Mouse (Mus musculus) small intestine, adult 2 months (tissue): Measurements from ENCODE around the gene Mmp9.

Experiments
- CTCF ChIP-seq: fragments of 200-500 bp; IDR thresholded peaks from 2 replicates; pipeline ENCODE4 v1.5.1; 2012; ENCODE audit warnings: low read depth, mild to moderate bottlenecking, control low read depth, inconsistent platforms, low read length, moderate library complexity, mixed read lengths; ENCODE audit not compliant: insufficient replicate concordance, insufficient read length; ENCODE audit errors: extremely low read depth
- POLR2A ChIP-seq: fragments of 200-500 bp; IDR thresholded peaks from 2 replicates; pipeline ENCODE4 v1.6.1; 2012; ENCODE audit warnings: low read depth, mild to moderate bottlenecking, control low read depth, inconsistent platforms, low read length, moderate library complexity

DNA sequence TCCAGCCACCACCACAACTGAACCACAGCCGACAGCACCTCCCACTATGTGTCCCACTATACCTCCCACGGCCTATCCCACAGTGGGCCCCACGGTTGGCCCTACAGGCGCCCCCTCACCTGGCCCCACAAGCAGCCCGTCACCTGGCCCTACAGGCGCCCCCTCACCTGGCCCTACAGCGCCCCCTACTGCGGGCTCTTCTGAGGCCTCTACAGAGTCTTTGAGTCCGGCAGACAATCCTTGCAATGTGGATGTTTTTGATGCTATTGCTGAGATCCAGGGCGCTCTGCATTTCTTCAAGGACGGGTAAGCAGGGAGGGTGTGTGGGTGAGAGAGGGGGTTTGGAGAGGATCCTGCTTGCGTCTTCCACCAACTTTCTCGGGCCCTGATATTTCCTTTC, 11.9 kb downstream of the Mmp9 start:
- no peak for TF ChIP-seq CTCF
- no peak for TF ChIP-seq POLR2A
